Mouse (Mus musculus): Measurements from ENCODE around the gene Gm10643.

GRCm38 (mm10) chr8:84023085-84023484, 41.9 kb downstream of the Gm10643 start:
- TF ChIP-seq CHD2 (IDR thresholded peaks at IDR 0.05; ENCODE audit: low read depth, low read length) (no peak), HCFC1 (IDR thresholded peaks at IDR 0.05; ENCODE audit: borderline replicate concordance, insufficient read depth, low read length) (no peak), ZC3H11A (IDR thresholded peaks at IDR 0.05; ENCODE audit: borderline replicate concordance, low read depth, low read length) (no peak), MAFK (IDR thresholded peaks at IDR 0.05; ENCODE audit: insufficient read depth, low read depth, low read length) (no peak)

All from ES-E14 (cell line).